In genomic region chr2:31759751-31760460, GRCm38 (mm10) we compare ENCODE assay signal across 8 mouse cellular contexts. TPM values are rescaled to one million over a fixed set of nuclear protein-coding genes. Genes with fewer than 3 reads are reported as not detected.
A peak's percentile ranks its signal among the peaks of the same experiment; 100 is the strongest.
DNase-seq lines count a peak whose midpoint lies in the region; ATAC-seq and TF ChIP-seq lines count a peak whose summit lies in the region.

No protein-coding gene starts in this region.

- peak overlapping the region; percentile 95 for H3K27ac ChIP-seq in embryonic fibroblast, embryonic 13.5 days (ENCODE audit: insufficient read depth, low read length)
- H3K27ac ChIP-seq in heart, embryonic 16.5 days (ENCODE audit: low read length), result peak overlapping the region; percentile 97

- peak; percentile 95 for ATAC-seq in heart, embryonic 16.5 days (replicated peaks; ENCODE audit: extremely low read depth, insufficient read depth, low FRiP score)

- WGBS in heart, embryonic 16.5 days, result under 1% methylated on average over 39 of the region's 42 CpGs

- peak; percentile 85 for DNase-seq in ES-CJ7 (ENCODE audit: low read depth, low spot score)
- peak; percentile 92 to 95 for DNase-seq in adrenal gland, postnatal 36 days
- peak; percentile 89 for DNase-seq in kidney, postnatal 14 days
- DNase-seq in right cerebral cortex, postnatal 4 days, result peak; percentile 40
- DNase-seq in yolk sac, embryonic 10.5 days (ENCODE audit: low spot score), result peak; percentile 90

- no peaks in the 10 kb centered on the region for H3K27me3 ChIP-seq in heart, embryonic 16.5 days (ENCODE audit: control insufficient read depth, insufficient read depth, low read length)
- no peaks in the 10 kb centered on the region for H3K27me3 ChIP-seq in megakaryocyte, embryonic 14.5 days (replicated peaks)

- H3K4me2 ChIP-seq in heart, embryonic 16.5 days (ENCODE audit: low read depth, low read length), result peak overlapping the region; percentile 88

- no peaks in the 10 kb centered on the region for H3K36me3 ChIP-seq in heart, embryonic 16.5 days (ENCODE audit: control insufficient read depth, insufficient read depth)
- peaks cover 6% of the 10 kb centered on the region for H3K36me3 ChIP-seq in megakaryocyte, embryonic 14.5 days (replicated peaks; ENCODE audit: low read length)

- H3K4me1 ChIP-seq in embryonic fibroblast, embryonic 13.5 days (ENCODE audit: control insufficient read depth, insufficient read depth, low read length), result peaks cover 24% of the 10 kb centered on the region
- H3K4me1 ChIP-seq in heart, embryonic 16.5 days (ENCODE audit: control insufficient read depth, insufficient read depth, low read length), result peaks cover 52% of the 10 kb centered on the region
- peaks cover 78% of the 10 kb centered on the region for H3K4me1 ChIP-seq in megakaryocyte, embryonic 14.5 days

- no peak for TF ChIP-seq CTCF in embryonic fibroblast, embryonic 13.5 days (IDR thresholded peaks at IDR 0.05; ENCODE audit: borderline replicate concordance, insufficient read depth, low read length)

- TF ChIP-seq POLR2A in embryonic fibroblast, embryonic 13.5 days (IDR thresholded peaks at IDR 0.05; ENCODE audit: low read depth, low read length), result peak; percentile 59

- H3K9me3 ChIP-seq in heart, embryonic 16.5 days (replicated peaks; ENCODE audit: control insufficient read depth, low read length), result no peaks in the 10 kb centered on the region
- no peaks in the 10 kb centered on the region for H3K9me3 ChIP-seq in megakaryocyte, embryonic 14.5 days

- peak overlapping the region; percentile 97 for H3K9ac ChIP-seq in heart, embryonic 16.5 days (ENCODE audit: low read length)

- H3K4me3 ChIP-seq in embryonic fibroblast, embryonic 13.5 days (ENCODE audit: insufficient read depth, low read length), result peak overlapping the region; percentile 96
- peak overlapping the region; percentile 66 for H3K4me3 ChIP-seq in heart, embryonic 16.5 days (ENCODE audit: low read length)
- peak overlapping the region; percentile 94 for H3K4me3 ChIP-seq in megakaryocyte, embryonic 14.5 days (replicated peaks)

RNA-seq across cellular contexts. Expression of gene Qrfp, which starts 50.5 kb away (rescaled TPM):
- total RNA-seq in adrenal gland, postnatal 36 days (2021), result not detected
- not detected in 2 replicates for polyA plus RNA-seq in embryonic fibroblast, embryonic 13.5 days (2011; ENCODE audit: insufficient read length, low read depth, missing spikeins)
- polyA plus RNA-seq in heart, embryonic 16.5 days (2015; fragmentation: Nextera tagmentation; extraction: Ambion mirVana), result 0.14 and 0.22 TPM in 2 replicates
- polyA plus RNA-seq in megakaryocyte, embryonic 14.5 days (2012; ENCODE audit: insufficient read depth, low replicate concordance), result 0.17 TPM in 1 of 2 replicates, not detected in the other

Comparison
In these comparisons a context has a peak if more than half of its experiments do, and no peak if none do; other contexts are left out.
1. Peak in every context shown above with its lines: DNase-seq, ATAC-seq, H3K4me3 ChIP-seq and H3K27ac ChIP-seq.
2. DNase-seq: peak in every context shown above with its lines; median percentile 94 in adrenal gland, postnatal 36 days; 90 in yolk sac, embryonic 10.5 days; 89 in kidney, postnatal 14 days; 85 in ES-CJ7; 40 in right cerebral cortex, postnatal 4 days.